Mouse (Mus musculus) heart, adult 2 months (tissue): ENCODE measurements at regions not wholly inside any gene's neighbourhood (a gene's known extent, or its start where the extent isn't known, plus 50 kb on each side); places are given as distances from the start of the nearest gene placed in this dataset.

Experiments
- CTCF ChIP-seq: fragments of 200-600 bp; IDR thresholded peaks from 2 replicates; pipeline ENCODE4 v1.8.1; 2022; ENCODE audit warnings: antibody characterized with exemption, mild to moderate bottlenecking, moderate library complexity
- EP300 ChIP-seq: fragments of 200-500 bp; IDR thresholded peaks from 2 replicates; pipeline ENCODE4 v1.6.1; 2011; ENCODE audit warnings: low read depth, low read length, control low read depth; ENCODE audit not compliant: insufficient read depth
- POLR2A ChIP-seq: fragments of 200-500 bp; IDR thresholded peaks from 2 replicates; pipeline ENCODE4 v1.6.1; 2011; ENCODE audit warnings: mild to moderate bottlenecking, low read depth, low read length, control low read depth; ENCODE audit not compliant: insufficient read depth

- TF ChIP-seq CTCF (no peak), POLR2A (no peak), EP300 (no peak)
Observed at GRCm38 (mm10) chr17:16157711-16158110, 326.9 kb upstream of the Rgmb start.
